Mouse (Mus musculus) liver, embryonic 14 days (tissue): Measurements from ENCODE around the gene Olfr971. TPM values are rescaled to one million over a fixed set of nuclear protein-coding genes. Genes with fewer than 3 reads are reported as not detected.

Experiments used
- polyA plus RNA-seq: library from polyadenylated mRNA; depleted of rRNA; stranded (reverse); fragments of >200 nt; gene quantifications from 2 replicates; pipeline ENCODE4 v1.2.3, GENCODE M21; 2012; rRNA removed

Gene Olfr971
- polyA plus RNA-seq, result not detected in 2 replicates

GRCm38 (mm10) chr9:39836576-39836975, at the start of gene Olfr971:
Olfr971 (plus strand) TSS chr9:39836876.

GRCm38 (mm10) chr9:39790558-39790957, 46.1 kb upstream of the Olfr971 start, which contains the start of gene Olfr969:
Olfr969 (plus strand) TSS chr9:39790945.

GRCm38 (mm10) chr9:39808560-39808959, 28.1 kb upstream of the Olfr971 start, which contains the start of gene Olfr970:
Olfr970 (plus strand) TSS chr9:39808860.

GRCm38 (mm10) chr9:39866122-39866521, 29.4 kb downstream of the Olfr971 start, which contains the start of gene Olfr972:
Olfr972 (plus strand) TSS chr9:39866422.

Other genes starting within 250 kb of the Olfr971 start
- gene AW551984, start 232.5 kb upstream of the Olfr971 start, polyA plus RNA-seq, result 1.2 and 2.3 TPM in 2 replicates
- gene Olfr148, start 226.2 kb upstream of the Olfr971 start, polyA plus RNA-seq, result not detected in 2 replicates
- not detected in 2 replicates for gene Olfr960, start 215.5 kb upstream of the Olfr971 start, polyA plus RNA-seq
- gene Olfr961, start 191.8 kb upstream of the Olfr971 start, polyA plus RNA-seq, result not detected in 2 replicates
- gene Olfr963, start 169.7 kb upstream of the Olfr971 start, polyA plus RNA-seq, result not detected in 2 replicates
- not detected in 2 replicates for gene Olfr149, start 129.8 kb upstream of the Olfr971 start, polyA plus RNA-seq
- not detected in 2 replicates for gene Olfr965, start 125.5 kb upstream of the Olfr971 start, polyA plus RNA-seq
- gene Olfr150, start 105.9 kb upstream of the Olfr971 start, polyA plus RNA-seq, result not detected in 2 replicates
- not detected in 2 replicates for gene Olfr967, start 90.6 kb upstream of the Olfr971 start, polyA plus RNA-seq
- not detected in 2 replicates for gene Olfr968, start 53.6 kb upstream of the Olfr971 start, polyA plus RNA-seq
- gene Olfr969, start 45.9 kb upstream of the Olfr971 start, polyA plus RNA-seq, result not detected in 2 replicates
- gene Olfr970, start 28.0 kb upstream of the Olfr971 start, polyA plus RNA-seq, result not detected in 2 replicates
- not detected in 2 replicates for gene Olfr972, start 29.5 kb downstream of the Olfr971 start, polyA plus RNA-seq
- not detected in 2 replicates for gene Olfr229, start 70.5 kb downstream of the Olfr971 start, polyA plus RNA-seq
- gene Olfr974, start 100.6 kb downstream of the Olfr971 start, polyA plus RNA-seq, result not detected in 2 replicates
- gene Olfr975, start 115.2 kb downstream of the Olfr971 start, polyA plus RNA-seq, result not detected in 2 replicates
- gene Olfr976, start 124.3 kb downstream of the Olfr971 start, polyA plus RNA-seq, result not detected in 2 replicates
- gene Olfr978, start 155.2 kb downstream of the Olfr971 start, polyA plus RNA-seq, result not detected in 2 replicates
- gene Olfr979, start 166.6 kb downstream of the Olfr971 start, polyA plus RNA-seq, result not detected in 2 replicates
- not detected in 2 replicates for gene Olfr980, start 172.7 kb downstream of the Olfr971 start, polyA plus RNA-seq
- not detected in 2 replicates for gene Olfr981, start 184.6 kb downstream of the Olfr971 start, polyA plus RNA-seq
- gene Olfr982, start 237.0 kb downstream of the Olfr971 start, polyA plus RNA-seq, result not detected in 2 replicates